Mouse (Mus musculus): ENCODE measurements at regions not wholly inside any gene's neighbourhood (a gene's known extent, or its start where the extent isn't known, plus 50 kb on each side); places are given as distances from the start of the nearest gene placed in this dataset.

DNA sequence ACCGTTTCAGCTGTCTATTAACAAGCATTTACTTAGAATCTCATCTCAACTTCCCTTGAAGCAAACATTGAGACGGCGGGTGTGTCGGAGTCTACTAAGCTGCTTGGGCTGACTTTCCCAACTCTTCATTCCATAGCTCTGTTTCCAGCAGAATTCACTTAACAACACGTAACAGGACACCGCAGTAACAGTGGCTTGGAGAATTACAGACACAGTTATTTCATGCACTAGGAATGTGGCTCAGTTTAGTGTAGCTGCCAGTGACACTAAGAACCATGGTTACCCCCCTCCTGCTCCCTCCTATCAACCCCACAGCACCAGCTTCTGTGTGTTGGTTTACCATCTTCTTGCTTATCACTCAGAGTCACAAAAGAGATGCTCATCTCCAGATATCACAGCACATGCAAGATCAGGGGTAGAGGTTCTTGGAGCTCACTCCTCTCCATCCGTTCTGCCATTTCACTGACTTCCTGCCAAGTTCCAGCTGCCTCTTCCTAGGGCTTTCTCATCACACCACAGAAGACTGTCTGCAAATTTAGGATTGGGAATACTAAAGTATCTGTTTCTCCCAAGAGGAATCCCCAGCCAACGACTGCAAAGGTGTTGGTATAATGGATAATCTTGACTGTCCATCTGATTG is 90.7 kb downstream of the Banf2 start:
- peak overlapping the region; percentile 62; the same call in 1 of the 2 replicates for H3K27ac ChIP-seq
- 55% methylated on average over 8 of the region's 8 CpGs for WGBS
- peak; percentile 83; the same call in 1 of the 2 replicates for ATAC-seq (ENCODE audit: insufficient number of reproducible peaks, insufficient read depth, low FRiP score, low TSS enrichment, low read depth)
- no peak overlapping the region for H3K4me2 ChIP-seq
- no peaks in the 10 kb centered on the region for H3K27me3 ChIP-seq
- peaks cover 12% of the 10 kb centered on the region for H3K4me1 ChIP-seq (replicated peaks)
- no peaks in the 10 kb centered on the region for H3K9me3 ChIP-seq
- no peak overlapping the region for H3K4me3 ChIP-seq (replicated peaks)
- H3K36me3 ChIP-seq, result no peaks in the 10 kb centered on the region
- no peak overlapping the region for H3K9ac ChIP-seq (replicated peaks)

DNA sequence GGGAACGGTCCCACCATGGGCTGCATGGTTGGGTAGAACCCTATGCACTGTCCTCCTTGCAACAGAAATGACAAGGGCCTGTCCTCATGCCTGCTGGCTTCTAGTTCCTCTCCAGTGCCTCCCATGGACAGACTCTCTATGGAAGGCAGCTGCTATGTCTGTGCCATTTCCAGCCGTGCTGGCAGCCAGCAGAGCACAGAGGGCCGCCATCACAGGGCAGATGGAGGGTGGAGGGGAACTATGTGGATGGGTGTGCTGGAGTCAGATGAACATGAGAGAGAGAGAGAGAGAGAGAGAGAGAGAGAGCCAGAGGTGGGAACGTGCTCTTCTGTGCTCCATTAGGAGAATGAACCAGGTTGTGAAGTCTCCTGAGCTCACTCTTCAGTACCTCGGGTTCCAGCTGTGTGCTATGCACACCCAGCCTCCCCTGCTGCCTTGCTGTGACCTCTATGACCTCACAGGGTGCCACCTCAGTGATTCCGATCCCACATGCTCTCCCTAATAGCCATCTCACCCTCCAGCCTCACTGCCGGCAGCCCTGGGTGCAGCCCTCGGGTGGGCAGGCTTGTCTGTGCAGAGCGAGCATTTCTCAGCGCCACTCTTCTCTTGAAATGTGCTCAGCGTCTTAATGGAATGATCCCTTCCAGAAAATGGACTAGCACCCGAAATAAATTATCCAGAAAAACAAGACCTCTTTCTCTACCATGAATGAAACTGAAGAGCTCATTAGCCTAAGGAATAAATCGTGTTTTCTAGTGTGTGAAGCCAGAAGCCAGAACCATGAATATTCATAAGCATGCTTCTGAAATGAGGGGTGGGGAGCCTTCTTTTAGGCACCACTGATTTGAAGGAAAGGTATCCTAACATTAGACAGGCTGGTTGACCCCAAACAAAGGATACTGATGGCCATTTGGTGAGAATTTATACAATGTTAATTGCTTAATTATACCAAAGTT is 94.5 kb downstream of the Banf2 start:
- Histone ChIP-seq H3K4me2 (no peak overlapping the region), H3K4me3 (replicated peaks) (no peak overlapping the region), H3K9me3 (peaks cover 5% of the 10 kb centered on the region; the same call in 1 of the 2 replicates), H3K9ac (replicated peaks) (no peak overlapping the region), H3K4me1 (replicated peaks) (peaks cover 12% of the 10 kb centered on the region), H3K27me3 (no peaks in the 10 kb centered on the region), H3K27ac (no peak overlapping the region), H3K36me3 (no peaks in the 10 kb centered on the region)
- 76% methylated on average over 12 of the region's 13 CpGs for WGBS
- ATAC-seq (ENCODE audit: insufficient number of reproducible peaks, insufficient read depth, low FRiP score, low TSS enrichment, low read depth), result no peak

DNA sequence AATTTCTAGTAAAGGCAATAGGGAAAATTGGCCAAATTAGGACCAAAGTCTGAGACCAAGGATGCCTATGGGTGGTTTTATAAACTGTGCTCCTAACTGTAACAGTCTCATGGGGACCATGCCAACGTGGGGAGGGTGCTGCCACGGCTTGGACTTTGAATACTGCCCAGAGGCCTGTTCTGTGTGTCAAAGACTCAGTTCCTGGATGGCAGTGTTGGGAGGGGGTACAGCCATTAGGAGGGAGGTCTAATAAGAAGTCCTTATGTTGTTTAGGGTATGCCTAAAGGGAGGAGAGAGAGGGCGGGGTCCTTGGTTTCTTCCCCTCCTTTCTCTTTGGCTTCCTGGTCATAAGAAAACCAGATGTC is 95.2 kb downstream of the Banf2 start:
- Histone ChIP-seq H3K4me2 (no peak overlapping the region), H3K4me1 (replicated peaks) (peaks cover 8% of the 10 kb centered on the region), H3K27ac (no peak overlapping the region), H3K27me3 (no peaks in the 10 kb centered on the region), H3K9ac (replicated peaks) (no peak overlapping the region), H3K36me3 (no peaks in the 10 kb centered on the region), H3K9me3 (peaks cover 5% of the 10 kb centered on the region; the same call in 1 of the 2 replicates), H3K4me3 (replicated peaks) (no peak overlapping the region)
- WGBS, result 91% methylated on average over 3 of the region's 3 CpGs
- ATAC-seq (ENCODE audit: insufficient number of reproducible peaks, insufficient read depth, low FRiP score, low TSS enrichment, low read depth), result no peak

DNA sequence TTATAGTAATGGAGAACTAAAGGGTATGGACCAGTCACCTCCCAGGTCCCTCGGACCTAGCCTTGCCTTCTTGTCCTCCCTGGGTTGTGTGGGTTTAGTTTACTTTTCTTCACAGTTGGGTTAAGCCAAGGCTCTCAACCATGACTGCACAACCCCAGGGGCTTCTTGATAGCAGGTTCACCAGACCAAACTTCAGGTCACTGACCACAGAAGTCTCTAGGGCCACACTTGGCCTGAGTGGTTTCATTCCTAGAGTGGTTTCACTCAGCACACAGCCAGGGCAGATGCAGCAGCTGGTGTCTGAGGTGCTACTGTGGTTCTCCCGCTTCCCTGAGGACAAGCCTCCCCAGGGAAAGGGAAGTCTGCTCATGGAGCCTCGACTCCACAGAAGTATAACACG is 95.7 kb downstream of the Banf2 start:
- H3K27me3 ChIP-seq, result no peaks in the 10 kb centered on the region
- H3K36me3 ChIP-seq, result no peaks in the 10 kb centered on the region
- H3K9me3 ChIP-seq, result peaks cover 7% of the 10 kb centered on the region; the same call in 1 of the 2 replicates
- no peak for ATAC-seq (ENCODE audit: insufficient number of reproducible peaks, insufficient read depth, low FRiP score, low TSS enrichment, low read depth)
- H3K4me2 ChIP-seq, result no peak overlapping the region
- H3K4me1 ChIP-seq (replicated peaks), result peaks cover 3% of the 10 kb centered on the region; the same call in 1 of the 2 replicates
- no peak overlapping the region for H3K27ac ChIP-seq
- H3K9ac ChIP-seq (replicated peaks), result no peak overlapping the region
- no peak overlapping the region for H3K4me3 ChIP-seq (replicated peaks)
- WGBS, result 78% methylated on average over 4 of the region's 4 CpGs

DNA sequence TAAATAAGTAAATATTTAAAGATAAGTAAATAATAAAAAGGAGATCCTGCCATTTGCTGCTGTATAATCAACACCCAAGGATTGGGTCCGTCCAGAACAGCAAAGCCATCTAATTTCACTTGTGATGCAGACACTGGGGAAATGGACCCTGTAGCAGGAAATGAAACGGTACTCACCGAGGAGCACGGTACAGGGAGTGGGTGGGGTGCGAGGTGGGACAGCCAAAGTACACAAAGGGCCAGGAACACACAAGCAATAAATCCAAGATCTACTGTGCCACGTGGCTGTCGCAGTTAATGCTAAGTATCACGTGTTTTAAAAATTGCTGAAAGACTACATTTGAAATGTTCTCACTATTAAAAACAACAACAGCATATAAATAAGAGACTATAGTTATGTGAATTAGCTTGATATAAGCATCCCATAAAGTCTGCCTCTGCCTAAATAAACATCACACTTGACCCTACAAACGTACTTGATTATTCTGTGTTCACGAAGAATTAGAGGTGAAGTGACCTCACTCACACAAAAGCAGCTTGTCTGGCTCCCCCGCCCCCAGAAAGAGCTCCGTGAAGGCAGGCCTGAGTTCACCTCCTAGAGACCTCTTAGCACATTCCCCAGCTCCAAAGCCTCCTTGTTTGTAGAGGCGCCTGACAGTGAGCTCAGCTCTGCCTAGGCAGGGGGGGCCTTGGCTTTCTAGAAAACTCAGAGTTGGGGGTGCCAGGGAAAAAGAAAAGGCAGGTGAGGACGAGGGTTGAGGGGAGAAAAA is 101.1 kb downstream of the Banf2 start:
- H3K4me1 ChIP-seq (replicated peaks), result peaks cover 10% of the 10 kb centered on the region
- H3K36me3 ChIP-seq, result no peaks in the 10 kb centered on the region
- H3K4me3 ChIP-seq (replicated peaks), result no peak overlapping the region
- no peak overlapping the region for H3K9ac ChIP-seq (replicated peaks)
- 64% methylated on average over 14 of the region's 14 CpGs for WGBS
- H3K27ac ChIP-seq, result peak overlapping the region; percentile 82
- H3K9me3 ChIP-seq, result peaks cover 7% of the 10 kb centered on the region; the same call in 1 of the 2 replicates
- H3K4me2 ChIP-seq, result no peak overlapping the region
- no peaks in the 10 kb centered on the region for H3K27me3 ChIP-seq
- ATAC-seq (ENCODE audit: insufficient number of reproducible peaks, insufficient read depth, low FRiP score, low TSS enrichment, low read depth), result 0 out of 2 replicates have a peak, but pooled peaks have one; percentile 35

DNA sequence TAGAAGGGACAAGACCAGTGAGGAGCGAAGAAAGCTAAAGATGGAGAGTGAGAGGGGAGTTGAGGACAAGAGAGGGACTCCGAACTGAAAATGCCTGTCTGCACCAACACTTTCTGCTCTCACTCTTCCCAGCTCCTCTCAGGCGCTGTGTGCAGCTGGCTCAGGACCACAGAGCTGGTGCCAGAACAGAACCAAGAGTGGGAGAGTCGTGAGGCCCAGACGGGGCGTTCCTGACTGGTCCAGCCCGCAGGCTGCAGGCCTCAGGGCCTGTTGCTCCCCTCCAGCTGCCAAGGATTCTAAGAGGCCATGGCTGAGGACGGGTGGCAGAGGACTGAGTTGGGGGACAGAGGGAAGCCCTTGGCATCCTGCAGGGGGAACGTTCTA is 101.7 kb downstream of the Banf2 start:
- no peak for ATAC-seq (ENCODE audit: insufficient number of reproducible peaks, insufficient read depth, low FRiP score, low TSS enrichment, low read depth)
- Histone ChIP-seq H3K27me3 (no peaks in the 10 kb centered on the region), H3K4me1 (replicated peaks) (peaks cover 10% of the 10 kb centered on the region), H3K36me3 (no peaks in the 10 kb centered on the region), H3K4me2 (no peak overlapping the region), H3K9me3 (peaks cover 7% of the 10 kb centered on the region; the same call in 1 of the 2 replicates), H3K27ac (peak overlapping the region; percentile 82), H3K9ac (replicated peaks) (no peak overlapping the region; the same call in 1 of the 2 replicates), H3K4me3 (replicated peaks) (no peak overlapping the region)
- 73% methylated on average over 9 of the region's 9 CpGs for WGBS

DNA sequence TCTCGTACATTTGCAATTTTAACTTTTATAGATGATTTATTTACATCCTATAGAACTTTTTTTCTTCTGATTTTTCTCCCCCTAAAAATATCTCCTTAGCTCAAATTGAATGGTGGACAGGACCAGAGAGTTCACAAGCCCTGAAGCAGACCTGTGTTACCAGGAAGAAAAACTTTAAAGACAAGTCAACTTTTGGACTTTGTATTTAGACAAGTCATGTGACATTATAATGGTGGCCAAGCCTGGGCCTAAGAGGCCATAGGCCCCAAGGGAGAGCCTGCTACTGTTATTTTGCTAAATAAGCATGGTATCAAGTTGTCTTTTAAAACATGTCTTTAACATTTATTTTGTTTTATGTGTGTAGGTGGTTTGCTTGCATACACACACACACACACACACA is 102.7 kb downstream of the Banf2 start:
- 71% methylated on average over 1 of the region's 1 CpGs for WGBS
- ATAC-seq (ENCODE audit: insufficient number of reproducible peaks, insufficient read depth, low FRiP score, low TSS enrichment, low read depth), result no peak

DNA sequence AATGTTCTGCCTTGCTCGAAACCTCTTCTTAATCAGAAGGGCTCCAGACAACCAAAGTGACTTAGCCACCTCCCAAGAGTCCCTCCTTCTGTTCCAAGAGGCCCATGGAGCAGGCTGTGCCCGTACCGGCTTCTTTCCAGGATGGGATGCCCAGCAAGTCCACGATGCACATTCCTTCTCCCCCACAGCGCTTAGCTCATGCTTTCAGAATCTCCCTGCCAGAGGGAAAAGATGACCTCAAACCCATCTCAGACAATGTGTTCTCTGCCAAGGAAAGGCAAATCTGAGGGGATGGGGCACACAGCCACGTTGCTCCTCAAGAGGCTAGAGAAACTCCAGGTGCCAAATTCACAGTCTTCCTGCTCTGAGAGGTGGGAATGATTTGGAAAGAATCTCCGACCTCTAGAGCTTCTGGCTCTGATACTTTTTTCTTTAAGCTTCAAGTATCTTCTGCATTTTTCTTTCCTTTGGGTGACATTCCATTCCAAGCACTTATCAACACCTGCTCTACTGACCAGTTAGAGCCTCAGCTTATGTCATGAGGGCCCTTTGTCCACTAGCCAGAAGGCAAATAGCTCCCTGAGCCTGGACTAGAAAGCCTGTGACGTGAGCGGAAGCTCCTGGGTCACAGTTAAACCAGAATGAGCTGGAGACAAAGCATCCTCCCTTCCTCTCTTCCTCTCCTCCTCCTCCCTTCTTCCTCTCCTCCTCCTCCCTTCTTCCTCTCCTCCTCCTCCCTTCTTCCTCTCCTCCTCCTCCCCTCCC is 110.9 kb downstream of the Banf2 start:
- 86% methylated on average over 9 of the region's 9 CpGs for WGBS
- no peaks in the 10 kb centered on the region for H3K27me3 ChIP-seq
- ATAC-seq (ENCODE audit: insufficient number of reproducible peaks, insufficient read depth, low FRiP score, low TSS enrichment, low read depth), result no peak
- no peaks in the 10 kb centered on the region for H3K9me3 ChIP-seq
- H3K4me1 ChIP-seq (replicated peaks), result no peaks in the 10 kb centered on the region
- H3K4me3 ChIP-seq (replicated peaks), result no peak overlapping the region
- H3K36me3 ChIP-seq, result no peaks in the 10 kb centered on the region
- H3K9ac ChIP-seq (replicated peaks), result no peak overlapping the region
- no peak overlapping the region for H3K4me2 ChIP-seq
- H3K27ac ChIP-seq, result no peak overlapping the region

More for the DNA sequence above, 102.7 kb downstream of the Banf2 start:
- no peaks in the 10 kb centered on the region for H3K36me3 ChIP-seq
- H3K4me3 ChIP-seq (replicated peaks), result no peak overlapping the region
- H3K27me3 ChIP-seq, result no peaks in the 10 kb centered on the region
- peaks cover 10% of the 10 kb centered on the region for H3K4me1 ChIP-seq (replicated peaks)
- H3K27ac ChIP-seq, result no peak overlapping the region
- peaks cover 3% of the 10 kb centered on the region; the same call in 1 of the 2 replicates for H3K9me3 ChIP-seq
- no peak overlapping the region for H3K4me2 ChIP-seq
- H3K9ac ChIP-seq (replicated peaks), result no peak overlapping the region

DNA sequence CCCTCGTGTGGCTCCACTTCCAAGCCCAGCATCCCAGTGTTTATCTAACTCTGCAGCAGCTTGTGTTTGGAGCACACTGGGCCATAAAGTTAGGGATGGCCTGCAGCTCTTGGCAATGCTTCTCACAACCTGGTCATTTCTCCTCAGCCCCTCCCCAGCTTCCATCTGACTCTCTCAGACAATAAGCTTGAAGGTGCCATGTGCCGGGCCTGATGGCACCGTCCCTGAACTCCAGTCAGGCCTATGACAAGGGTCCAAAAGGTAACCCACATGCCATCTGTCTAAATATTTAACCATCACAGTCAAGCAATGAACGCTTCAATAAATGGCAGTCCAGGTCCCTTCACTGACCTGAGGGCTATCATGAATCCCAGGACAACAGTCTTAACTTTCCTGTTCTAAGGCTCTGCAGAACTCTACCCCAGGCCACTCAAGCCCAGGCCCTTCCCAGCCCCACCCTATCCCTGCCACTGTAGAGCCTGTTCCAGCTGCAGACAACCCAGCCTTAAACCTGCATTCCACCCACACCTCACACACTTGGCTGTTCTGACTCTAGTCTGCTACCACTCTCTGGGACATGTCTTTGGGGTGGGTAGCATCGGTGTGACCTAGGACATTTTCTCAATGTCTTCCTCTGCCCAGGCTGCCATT is 111.8 kb downstream of the Banf2 start:
- H3K36me3 ChIP-seq, result no peaks in the 10 kb centered on the region
- whole genome bisulfite sequencing, result 76% methylated on average over 5 of the region's 5 CpGs
- H3K4me3 ChIP-seq (replicated peaks), result no peak overlapping the region
- H3K27ac ChIP-seq, result no peak overlapping the region
- no peak for ATAC-seq (ENCODE audit: insufficient number of reproducible peaks, insufficient read depth, low FRiP score, low TSS enrichment, low read depth)
- H3K27me3 ChIP-seq, result no peaks in the 10 kb centered on the region
- H3K9ac ChIP-seq (replicated peaks), result no peak overlapping the region
- H3K9me3 ChIP-seq, result no peaks in the 10 kb centered on the region
- no peaks in the 10 kb centered on the region for H3K4me1 ChIP-seq (replicated peaks)
- H3K4me2 ChIP-seq, result no peak overlapping the region
